Mouse (Mus musculus) neural tube, embryonic 13.5 days (tissue): ENCODE data around the gene D5Ertd579e. TPM values are rescaled to one million over a fixed set of nuclear protein-coding genes. Genes with fewer than 3 reads are reported as not detected.

ENCODE experiments used
- ATAC-seq: fragments of 200-750 bp; cut with Nextera tagmentation; 2 replicates; pipeline ENCODE4 v1.8.0; 2017; ENCODE audit warnings: low read depth, mild to moderate bottlenecking, moderate TSS enrichment, moderate library complexity
- H3K27ac ChIP-seq: fragments of 300-500 bp; sonication (generic); replicated peaks from 2 replicates; pipeline ENCODE4 v1.5.1; 2015; ENCODE audit warnings: moderate library complexity, mild to moderate bottlenecking, inconsistent platforms
- H3K27me3 ChIP-seq: fragments of 300-500 bp; sonication (generic); 2 replicates; pipeline ENCODE4 v1.6.1; 2015; ENCODE audit warnings: mild to moderate bottlenecking, inconsistent platforms
- H3K36me3 ChIP-seq: fragments of 300-500 bp; sonication (generic); 2 replicates; pipeline ENCODE4 v1.6.1; 2015; ENCODE audit warnings: mild to moderate bottlenecking, inconsistent platforms
- H3K4me1 ChIP-seq: fragments of 300-500 bp; sonication (generic); replicated peaks from 2 replicates; pipeline ENCODE4 v1.6.1; 2015; ENCODE audit warnings: inconsistent platforms
- H3K4me2 ChIP-seq: fragments of 300-500 bp; sonication (generic); 2 replicates; pipeline ENCODE4 v1.6.1; 2015; ENCODE audit warnings: inconsistent platforms, mild to moderate bottlenecking, moderate library complexity
- H3K4me3 ChIP-seq: fragments of 300-500 bp; sonication (generic); 2 replicates; pipeline ENCODE4 v1.5.1; 2015; ENCODE audit warnings: mild to moderate bottlenecking, inconsistent platforms
- H3K9ac ChIP-seq: fragments of 300-500 bp; sonication (generic); 2 replicates; pipeline ENCODE4 v1.6.1; 2015; ENCODE audit warnings: moderate library complexity, mild to moderate bottlenecking, inconsistent platforms
- H3K9me3 ChIP-seq: fragments of 300-500 bp; sonication (generic); 2 replicates; pipeline ENCODE4 v1.6.1; 2016; ENCODE audit warnings: inconsistent platforms
- WGBS: fragments of 180-500 bp; shearing (Covaris S2); methylation state at CpG from one replicate; pipeline ENCODE4 v1.1.7; 2015; 5-methylcytosine and 5-hydroxymethylcytosine counted together
- polyA plus RNA-seq: library from polyadenylated mRNA; unstranded; fragments of >200 nt; fragmentation: Nextera tagmentation; extraction: Ambion mirVana; gene quantifications from 2 replicates; pipeline ENCODE4 v1.2.1, GENCODE M21; 2015

The D5Ertd579e gene
- polyA plus RNA-seq, 1 experiment from 2014 or later = 26.6 TPM

- H3K36me3 ChIP-seq = no peaks in the 10 kb centered on the region; the same call in 1 of the 2 replicates
- H3K9me3 ChIP-seq = no peaks in the 10 kb centered on the region
- no peak within 1 kb of the TSS for H3K27ac ChIP-seq
- no peak within 1 kb of the TSS for H3K4me2 ChIP-seq
- no peaks in the 10 kb centered on the region for H3K4me1 ChIP-seq
- H3K4me3 ChIP-seq = no peak within 1 kb of the TSS
- no peaks in the 10 kb centered on the region for H3K27me3 ChIP-seq
- WGBS = 78% methylated on average over 5 of the region's 5 CpGs
- no peak for ATAC-seq
- no peak within 1 kb of the TSS for H3K9ac ChIP-seq
Observed at GRCm38 (mm10) chr5:36593176-36593575, 102.6 kb downstream of the D5Ertd579e start, which contains the start of gene Tbc1d14. Gene Tbc1d14, minus strand, starts transcription at chr5:36593276.

- no peak overlapping the region for H3K4me3 ChIP-seq
- 72% methylated on average over 5 of the region's 5 CpGs for WGBS
- H3K9ac ChIP-seq = no peak overlapping the region
- ATAC-seq = no peak
- H3K36me3 ChIP-seq = no peaks in the 10 kb centered on the region
- H3K27ac ChIP-seq = no peak overlapping the region
- no peaks in the 10 kb centered on the region for H3K27me3 ChIP-seq
- H3K9me3 ChIP-seq = no peaks in the 10 kb centered on the region
- no peaks in the 10 kb centered on the region for H3K4me1 ChIP-seq
- no peak overlapping the region for H3K4me2 ChIP-seq
Observed at GRCm38 (mm10) chr5:36590499-36590920, 105.3 kb downstream of the D5Ertd579e start.

DNA sequence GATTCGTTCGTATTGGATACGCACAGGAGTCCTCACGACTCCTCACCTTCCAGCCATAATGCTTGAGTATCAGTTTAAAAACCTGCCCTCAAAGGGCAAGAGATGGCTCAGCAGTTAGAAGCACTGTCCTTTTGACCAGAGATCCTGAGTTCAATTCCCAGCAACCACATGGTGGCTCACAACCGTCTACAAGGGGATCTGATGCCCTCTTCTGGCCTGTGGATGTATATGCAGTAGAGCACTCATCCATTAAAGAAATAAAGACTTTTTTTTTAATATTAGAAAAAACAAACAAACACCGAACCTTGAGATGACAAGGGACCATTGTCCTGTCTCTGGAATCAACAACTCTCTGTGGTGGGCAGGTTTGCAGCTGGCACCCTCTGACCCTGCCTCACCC lies 111.5 kb downstream of the D5Ertd579e start:
- Histone ChIP-seq H3K27me3 (no peaks in the 10 kb centered on the region), H3K4me1 (peaks cover 18% of the 10 kb centered on the region), H3K9me3 (no peaks in the 10 kb centered on the region), H3K27ac (no peak overlapping the region), H3K9ac (no peak overlapping the region), H3K4me2 (no peak overlapping the region), H3K4me3 (no peak overlapping the region), H3K36me3 (no peaks in the 10 kb centered on the region)
- ATAC-seq = no peak
- WGBS = 64% methylated on average over 6 of the region's 6 CpGs

DNA sequence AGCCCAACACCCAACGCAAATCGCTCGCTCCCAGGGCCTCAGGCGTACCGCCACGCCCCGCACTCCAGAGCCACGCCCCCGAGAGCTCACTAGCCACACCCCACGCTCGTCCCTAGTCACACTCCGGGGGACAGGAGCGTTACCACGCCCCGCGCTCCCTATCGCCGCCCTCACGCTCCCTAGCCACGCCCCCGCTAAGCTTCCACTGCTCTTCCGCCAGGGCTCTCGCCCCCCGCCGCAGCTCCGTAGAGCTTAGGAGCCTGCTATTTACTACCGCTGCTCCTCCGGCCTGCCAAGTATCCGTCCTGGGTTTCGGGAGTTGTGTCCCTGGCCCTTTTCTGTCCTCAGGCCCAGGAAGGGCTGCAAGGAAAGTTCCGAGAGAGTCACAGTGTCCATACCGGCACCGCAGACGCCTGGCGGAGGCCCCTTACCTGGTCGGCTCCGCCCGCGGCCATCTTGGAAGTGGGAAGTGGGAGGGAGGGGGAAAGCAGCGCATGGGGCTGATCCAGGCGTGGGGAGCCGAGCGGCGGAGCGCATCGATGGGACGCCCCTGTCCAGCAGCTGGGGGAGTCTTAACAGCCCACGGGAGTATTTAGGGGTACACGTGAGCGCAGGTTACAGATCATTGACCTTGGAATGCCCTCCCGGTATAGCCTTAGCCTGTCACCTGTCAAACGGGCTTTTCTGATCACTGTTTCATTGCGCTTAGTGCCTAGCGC lies 113.7 kb downstream of the D5Ertd579e start:
- Histone ChIP-seq H3K27me3 (no peaks in the 10 kb centered on the region), H3K27ac (peak overlapping the region; percentile 89), H3K9me3 (no peaks in the 10 kb centered on the region), H3K4me2 (peak overlapping the region; percentile 96), H3K36me3 (no peaks in the 10 kb centered on the region), H3K4me3 (peak overlapping the region; percentile 62), H3K4me1 (peaks cover 18% of the 10 kb centered on the region), H3K9ac (peak overlapping the region; percentile 77)
- peak; percentile 97 for ATAC-seq
- 1% methylated on average over 51 of the region's 54 CpGs for WGBS

DNA sequence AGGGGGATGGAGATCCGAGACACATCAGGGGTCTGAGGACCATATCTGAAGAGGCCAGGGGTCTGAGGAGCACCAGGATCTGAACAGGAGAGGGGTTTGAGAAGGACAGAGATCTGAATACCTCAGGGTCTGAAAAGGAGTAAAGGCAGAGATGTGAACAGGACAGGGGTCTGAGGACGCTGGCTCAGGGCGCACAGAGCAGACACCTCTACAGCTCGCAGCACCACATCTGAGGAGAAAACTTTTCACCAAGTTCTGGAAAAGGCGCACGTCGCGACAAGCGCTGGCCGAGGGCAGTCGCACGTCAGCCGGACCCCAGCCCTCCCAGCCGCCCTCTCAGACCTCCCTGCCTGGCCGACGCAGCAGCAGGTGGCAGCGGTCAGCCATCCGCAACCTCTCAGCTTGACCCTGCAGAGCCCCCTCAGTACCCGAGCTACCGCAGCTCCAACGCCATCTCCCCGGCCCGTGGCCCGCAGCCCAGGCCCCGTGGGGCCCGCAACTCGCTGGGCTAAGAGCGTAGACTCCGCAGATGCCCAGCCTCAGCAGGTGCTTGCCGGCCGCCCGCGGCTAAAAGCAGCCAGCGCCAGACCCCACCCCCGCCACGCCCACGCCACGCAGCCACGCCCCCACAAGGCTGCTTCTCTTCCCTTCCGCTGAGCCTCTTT lies 114.4 kb downstream of the D5Ertd579e start:
- Histone ChIP-seq H3K4me1 (peaks cover 18% of the 10 kb centered on the region), H3K4me3 (peak overlapping the region; percentile 62), H3K9ac (peak overlapping the region; percentile 77), H3K4me2 (peak overlapping the region; percentile 96), H3K9me3 (no peaks in the 10 kb centered on the region), H3K27me3 (no peaks in the 10 kb centered on the region), H3K27ac (peak overlapping the region; percentile 89), H3K36me3 (no peaks in the 10 kb centered on the region)
- ATAC-seq = peak; percentile 9; the same call in 1 of the 2 replicates
- WGBS = 2% methylated on average over 39 of the region's 40 CpGs

DNA sequence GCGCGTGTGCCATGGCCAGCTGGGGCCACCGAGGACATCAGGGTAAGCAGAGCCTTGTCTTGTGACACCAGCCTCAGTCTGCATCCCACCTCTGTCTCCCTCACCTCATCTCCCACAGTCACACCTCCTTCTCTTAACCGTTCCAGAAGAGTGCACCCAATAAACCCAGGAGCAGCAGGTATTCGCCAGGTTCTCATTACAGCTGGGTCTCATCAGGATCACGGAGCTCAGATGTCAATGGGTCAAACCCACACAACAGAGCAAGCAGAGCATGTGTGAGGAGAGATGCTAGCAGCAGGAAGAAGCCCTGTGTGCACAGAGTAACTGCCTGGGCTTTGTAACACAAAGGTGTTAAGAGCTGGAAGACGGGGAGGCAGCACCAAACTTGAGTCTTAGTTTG lies 115.9 kb downstream of the D5Ertd579e start:
- 84% methylated on average over 7 of the region's 7 CpGs for WGBS
- ATAC-seq = no peak

GRCm38 (mm10) chr5:36578982-36579381 lies 116.8 kb downstream of the D5Ertd579e start:
- Histone ChIP-seq H3K4me3 (no peak overlapping the region), H3K36me3 (no peaks in the 10 kb centered on the region), H3K27ac (no peak overlapping the region), H3K27me3 (no peaks in the 10 kb centered on the region), H3K4me1 (peaks cover 21% of the 10 kb centered on the region), H3K9ac (no peak overlapping the region), H3K4me2 (no peak overlapping the region), H3K9me3 (no peaks in the 10 kb centered on the region)
- WGBS = 83% methylated on average over 2 of the region's 2 CpGs
- ATAC-seq = no peak

More for the DNA sequence above, 115.9 kb downstream of the D5Ertd579e start:
- H3K27me3 ChIP-seq = no peaks in the 10 kb centered on the region
- peaks cover 21% of the 10 kb centered on the region for H3K4me1 ChIP-seq
- peak overlapping the region; percentile 26; the same call in 1 of the 2 replicates for H3K9ac ChIP-seq
- H3K4me3 ChIP-seq = no peak overlapping the region
- no peaks in the 10 kb centered on the region for H3K9me3 ChIP-seq
- no peak overlapping the region for H3K4me2 ChIP-seq
- H3K27ac ChIP-seq = no peak overlapping the region
- no peaks in the 10 kb centered on the region for H3K36me3 ChIP-seq

DNA sequence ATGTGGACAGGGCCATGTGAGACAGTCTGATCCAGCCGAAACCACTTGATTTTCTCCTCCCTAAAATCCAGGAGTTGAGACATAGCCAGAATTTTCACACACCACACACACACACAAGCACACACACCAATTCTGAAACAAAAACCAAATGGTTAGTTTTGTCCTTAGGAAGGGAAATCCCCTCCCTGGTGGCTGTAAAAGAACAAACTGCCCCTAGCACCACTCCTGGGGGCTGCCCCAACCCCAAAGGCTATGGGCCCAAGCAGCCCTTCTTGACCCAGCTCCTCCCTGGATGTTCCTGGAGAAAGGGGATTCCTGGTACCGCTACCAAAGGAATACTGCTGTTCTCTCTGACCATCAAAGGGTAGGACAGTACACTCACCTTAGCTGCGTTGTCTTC lies 119.4 kb downstream of the D5Ertd579e start:
- H3K4me1 ChIP-seq = peaks cover 15% of the 10 kb centered on the region
- H3K27me3 ChIP-seq = no peaks in the 10 kb centered on the region
- no peak overlapping the region for H3K9ac ChIP-seq
- no peak for ATAC-seq
- H3K9me3 ChIP-seq = no peaks in the 10 kb centered on the region
- no peak overlapping the region for H3K27ac ChIP-seq
- H3K4me2 ChIP-seq = no peak overlapping the region
- no peak overlapping the region for H3K4me3 ChIP-seq
- H3K36me3 ChIP-seq = peaks cover 1% of the 10 kb centered on the region
- 91% methylated on average over 3 of the region's 3 CpGs for WGBS

- H3K36me3 ChIP-seq = peaks cover 9% of the 10 kb centered on the region
- no peak overlapping the region for H3K4me2 ChIP-seq
- H3K27me3 ChIP-seq = no peaks in the 10 kb centered on the region
- WGBS = 77% methylated on average over 1 of the region's 1 CpGs
- no peak overlapping the region for H3K9ac ChIP-seq
- H3K4me3 ChIP-seq = no peak overlapping the region
- H3K4me1 ChIP-seq = peaks cover 8% of the 10 kb centered on the region
- ATAC-seq = no peak
- H3K9me3 ChIP-seq = no peaks in the 10 kb centered on the region
- no peak overlapping the region for H3K27ac ChIP-seq
Observed at GRCm38 (mm10) chr5:36575745-36576144, 120.1 kb downstream of the D5Ertd579e start.

- peaks cover 14% of the 10 kb centered on the region for H3K36me3 ChIP-seq
- H3K4me1 ChIP-seq = peaks cover 3% of the 10 kb centered on the region; the same call in 1 of the 2 replicates
- ATAC-seq = no peak
- no peaks in the 10 kb centered on the region for H3K9me3 ChIP-seq
- no peak overlapping the region for H3K4me2 ChIP-seq
- no peaks in the 10 kb centered on the region for H3K27me3 ChIP-seq
- H3K27ac ChIP-seq = no peak overlapping the region
- no peak overlapping the region for H3K4me3 ChIP-seq
- 87% methylated on average over 3 of the region's 3 CpGs for WGBS
- H3K9ac ChIP-seq = no peak overlapping the region
Observed at GRCm38 (mm10) chr5:36575227-36575626, 120.6 kb downstream of the D5Ertd579e start.

GRCm38 (mm10) chr5:36574147-36574870 lies 121.5 kb downstream of the D5Ertd579e start:
- no peak overlapping the region for H3K9ac ChIP-seq
- no peaks in the 10 kb centered on the region for H3K9me3 ChIP-seq
- peaks cover 17% of the 10 kb centered on the region for H3K36me3 ChIP-seq
- WGBS = 67% methylated on average over 8 of the region's 8 CpGs
- no peak overlapping the region for H3K4me3 ChIP-seq
- peaks cover 3% of the 10 kb centered on the region; the same call in 1 of the 2 replicates for H3K4me1 ChIP-seq
- no peak overlapping the region for H3K27ac ChIP-seq
- no peaks in the 10 kb centered on the region for H3K27me3 ChIP-seq
- no peak overlapping the region for H3K4me2 ChIP-seq
- no peak for ATAC-seq

- Histone ChIP-seq H3K4me1 (peaks cover 3% of the 10 kb centered on the region; the same call in 1 of the 2 replicates), H3K36me3 (peaks cover 17% of the 10 kb centered on the region), H3K9ac (no peak overlapping the region), H3K4me2 (no peak overlapping the region), H3K27me3 (no peaks in the 10 kb centered on the region), H3K9me3 (no peaks in the 10 kb centered on the region), H3K4me3 (no peak overlapping the region), H3K27ac (no peak overlapping the region)
- 75% methylated on average over 3 of the region's 3 CpGs for WGBS
- ATAC-seq = no peak
Observed at GRCm38 (mm10) chr5:36573354-36573753, 122.5 kb downstream of the D5Ertd579e start.
